Mouse (Mus musculus): ENCODE data around the gene Jag1. TPM values are rescaled to one million over a fixed set of nuclear protein-coding genes. Genes with fewer than 3 reads are reported as not detected.

Jag1 gene
- total and polyA plus RNA-seq, 3 experiments = 0.42 TPM; not detected in 2

DNA sequence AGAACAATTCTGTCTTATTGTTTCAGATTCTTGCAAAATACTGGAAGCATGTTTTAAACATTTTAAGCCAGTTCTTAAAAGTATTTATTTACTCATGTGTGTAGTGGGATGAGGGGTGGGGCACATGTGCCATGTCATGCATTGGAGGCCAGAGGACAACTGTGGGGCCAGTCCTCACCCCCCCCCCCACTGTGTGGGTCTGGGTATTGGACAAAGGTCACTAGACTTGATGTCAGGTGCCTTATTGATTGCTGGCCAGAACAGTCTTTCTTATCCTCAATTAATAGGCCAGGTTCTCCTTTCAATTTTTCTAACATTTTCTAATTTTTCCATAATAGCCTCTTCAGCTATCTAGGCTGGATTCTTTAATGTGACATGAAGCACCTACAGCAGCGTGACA is 21.6 kb upstream of the Jag1 start:
- Histone ChIP-seq H3K27ac (ENCODE audit: control insufficient read depth, low read depth, low read length) (no peak overlapping the region), H3K27me3 (ENCODE audit: control insufficient read depth in 1 of 2, insufficient read depth in 2 of 2, low read length in 2 of 2) (no peaks in the 10 kb centered on the region), H3K4me1 (ENCODE audit: control insufficient read depth in 1 of 2, insufficient read depth in 2 of 2, low read length in 2 of 2) (no peaks in the 10 kb centered on the region), H3K9ac (ENCODE audit: control insufficient read depth, low read depth, low read length, poor library complexity, severe bottlenecking) (no peak overlapping the region), H3K79me2 (ENCODE audit: control insufficient read depth, insufficient read depth, low read length, poor library complexity) (no peaks in the 10 kb centered on the region), H3K4me3 (ENCODE audit: control insufficient read depth in 1 of 2, insufficient read depth in 1 of 2, low read depth in 2 of 2, low read length in 2 of 2) (no peak overlapping the region), H3K36me3 (ENCODE audit: control insufficient read depth in 1 of 2, insufficient read depth in 2 of 2, low read length in 2 of 2) (no peaks in the 10 kb centered on the region), H3K9me3 (replicated peaks; ENCODE audit: insufficient read depth, low read length) (no peaks in the 10 kb centered on the region)
- no peak for DNase-seq (ENCODE audit: low read depth, low spot score)
- TF ChIP-seq GABPA (IDR thresholded peaks at IDR 0.05; ENCODE audit: low read depth, low read length) (no peak), CTCF (IDR thresholded peaks at IDR 0.05 in 2 of 3, conservative IDR thresholded peaks at IDR 0.05 in 1 of 3; ENCODE audit: control insufficient read depth in 1 of 3, insufficient read depth in 1 of 3, low read depth in 2 of 3, low read length in 3 of 3, poor library complexity in 1 of 3, severe bottlenecking in 1 of 3) (no peak), KAT2A (conservative IDR thresholded peaks at IDR 0.05; ENCODE audit: low read depth, low read length) (no peak), SMC3 (IDR thresholded peaks at IDR 0.05; ENCODE audit: low read depth, low read length) (no peak), ZKSCAN1 (IDR thresholded peaks at IDR 0.05; ENCODE audit: low read depth, low read length) (no peak), ZC3H11A (IDR thresholded peaks at IDR 0.05; ENCODE audit: low read depth, low read length) (no peak), UBTF (IDR thresholded peaks at IDR 0.05; ENCODE audit: borderline replicate concordance, insufficient read depth, low read depth, low read length) (no peak), RAD21 (IDR thresholded peaks at IDR 0.05; ENCODE audit: low read depth, low read length) (no peak), ZNF384 (IDR thresholded peaks at IDR 0.05; ENCODE audit: low read depth, low read length) (no peak), MXI1 (IDR thresholded peaks at IDR 0.05; ENCODE audit: low read depth, low read length) (no peak), TCF12 (IDR thresholded peaks at IDR 0.05; ENCODE audit: low read depth, low read length) (no peak), CHD2 (IDR thresholded peaks at IDR 0.05; ENCODE audit: low read length) (no peak)

DNA sequence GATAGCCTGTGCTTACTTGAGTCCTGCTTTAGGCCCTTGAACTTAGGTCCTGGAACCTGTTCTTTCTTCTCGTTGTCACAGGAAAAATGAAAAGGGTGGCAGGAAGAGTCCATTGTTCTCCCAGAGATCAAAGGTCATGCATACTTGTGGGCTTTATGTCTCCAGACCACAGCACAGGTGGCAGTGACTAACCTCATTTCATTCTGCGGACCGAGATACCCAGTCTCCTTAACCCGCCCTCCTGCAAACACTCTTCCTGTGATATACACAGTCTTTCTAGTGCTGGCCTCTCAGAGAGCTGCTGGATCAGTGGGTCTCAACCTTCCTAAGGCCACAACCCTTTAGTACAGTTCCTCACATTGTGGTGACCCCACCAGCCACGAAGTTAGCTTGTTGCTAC is 17.6 kb upstream of the Jag1 start:
- Histone ChIP-seq H3K27ac (ENCODE audit: control insufficient read depth, low read depth, low read length) (no peak overlapping the region), H3K9ac (ENCODE audit: control insufficient read depth, low read depth, low read length, poor library complexity, severe bottlenecking) (no peak overlapping the region), H3K79me2 (ENCODE audit: control insufficient read depth, insufficient read depth, low read length, poor library complexity) (no peaks in the 10 kb centered on the region), H3K9me3 (replicated peaks; ENCODE audit: insufficient read depth, low read length) (no peaks in the 10 kb centered on the region), H3K27me3 (ENCODE audit: control insufficient read depth in 1 of 2, insufficient read depth in 2 of 2, low read length in 2 of 2) (no peaks in the 10 kb centered on the region), H3K4me3 (ENCODE audit: control insufficient read depth in 1 of 2, insufficient read depth in 1 of 2, low read depth in 2 of 2, low read length in 2 of 2) (no peak overlapping the region), H3K36me3 (ENCODE audit: control insufficient read depth in 1 of 2, insufficient read depth in 2 of 2, low read length in 2 of 2) (no peaks in the 10 kb centered on the region), H3K4me1 (ENCODE audit: control insufficient read depth in 1 of 2, insufficient read depth in 2 of 2, low read length in 2 of 2) (no peaks in the 10 kb centered on the region)
- DNase-seq (ENCODE audit: low read depth, low spot score) = no peak
- TF ChIP-seq NRF1 (IDR thresholded peaks at IDR 0.05; ENCODE audit: insufficient read depth, low read depth, low read length, poor library complexity, severe bottlenecking) (no peak), MYB (IDR thresholded peaks at IDR 0.05; ENCODE audit: low read depth, low read length) (no peak), RAD21 (IDR thresholded peaks at IDR 0.05; ENCODE audit: low read depth, low read length) (no peak), TCF12 (IDR thresholded peaks at IDR 0.05; ENCODE audit: low read depth, low read length) (no peak), ZMIZ1 (IDR thresholded peaks at IDR 0.05; ENCODE audit: low read depth, low read length) (no peak), POLR2A (IDR thresholded peaks at IDR 0.05; ENCODE audit: control insufficient read depth in 1 of 2, insufficient read depth in 1 of 2, low read depth in 1 of 2, low read length in 2 of 2, poor library complexity in 1 of 2) (no peak), GABPA (IDR thresholded peaks at IDR 0.05; ENCODE audit: low read depth, low read length) (no peak), ELF1 (IDR thresholded peaks at IDR 0.05; ENCODE audit: low read depth, low read length) (no peak), ZNF384 (IDR thresholded peaks at IDR 0.05; ENCODE audit: low read depth, low read length) (no peak)
